Mouse (Mus musculus) embryo, embryonic 10.5 days (tissue): ENCODE results near the gene Aoc3.
"Not testable (repeated sequence)": the region's sequence is repeated elsewhere in the genome, so short reads cannot be mapped to it uniquely, and the experiment has no call there.

Experiments
- DNase-seq: peaks from one replicate; pipeline ENCODE4 v3.0.0-alpha.2; 2015; ENCODE audit warnings: low spot score

Aoc3 gene

DNA sequence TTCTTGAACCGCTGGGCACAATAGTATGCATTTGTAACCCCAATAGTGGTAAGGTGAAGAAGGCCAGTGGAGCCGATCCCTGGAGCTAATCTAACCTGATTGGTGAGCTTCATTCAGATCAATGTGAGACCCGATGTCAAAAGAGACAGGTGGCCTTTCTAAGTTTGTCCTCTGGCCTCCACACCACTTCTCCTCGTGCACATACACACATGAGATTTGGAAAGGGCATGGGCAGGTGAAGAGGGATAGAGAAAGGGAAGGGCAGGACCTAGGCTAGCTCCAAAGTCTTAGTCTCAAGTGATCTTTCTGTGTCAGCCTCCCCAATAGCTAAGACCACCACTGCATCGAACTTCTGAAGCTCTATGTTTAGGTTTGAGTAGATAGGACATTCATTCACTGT is 39.7 kb downstream of the Aoc3 start:
- no peak for DNase-seq

DNA sequence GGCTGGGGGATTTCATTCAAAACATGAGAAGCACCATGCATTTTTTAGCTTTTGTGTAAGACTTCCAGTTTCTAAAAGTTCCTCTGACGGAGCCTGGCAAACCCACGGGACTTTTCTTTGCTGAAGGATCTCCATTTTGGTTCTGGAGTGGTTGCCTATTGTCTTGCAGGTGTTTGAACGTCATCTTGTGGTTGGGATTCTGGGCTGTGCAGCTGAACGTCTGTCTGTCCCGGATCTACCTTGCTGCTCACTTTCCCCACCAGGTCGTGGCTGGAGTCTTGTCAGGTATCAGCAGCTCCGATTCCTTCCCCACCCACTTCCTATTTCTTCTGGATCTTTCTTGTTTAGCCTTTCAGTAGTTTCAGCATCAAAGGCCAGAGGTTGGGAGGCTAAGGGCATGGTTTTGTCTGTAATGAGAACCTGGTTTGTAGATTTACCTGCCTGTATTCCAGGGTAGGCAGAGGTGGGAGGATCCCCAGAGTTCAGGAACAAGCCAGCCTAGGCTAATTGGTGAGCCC is 44.1 kb downstream of the Aoc3 start:
- DNase-seq = no peak

DNA sequence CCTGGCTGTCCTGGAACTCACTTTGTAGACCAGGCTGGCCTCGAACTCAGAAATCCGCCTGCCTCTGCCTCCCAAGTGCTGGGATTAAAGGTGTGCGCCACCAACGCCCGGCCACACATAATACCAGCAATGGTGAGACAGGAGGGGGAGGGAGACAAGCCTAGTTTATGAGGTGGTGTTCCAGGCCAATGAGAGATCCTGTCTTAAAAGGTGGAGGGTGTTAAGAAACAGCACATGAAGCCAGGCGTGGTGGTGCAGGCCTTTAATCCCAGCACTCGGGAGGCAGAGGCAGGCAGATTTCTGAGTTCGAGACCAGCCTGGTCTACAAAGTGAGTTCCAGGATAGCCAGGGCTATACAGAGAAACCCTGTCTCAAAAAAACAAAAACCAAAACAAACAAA is 47.8 kb downstream of the Aoc3 start:
- DNase-seq = not testable (repeated sequence)

DNA sequence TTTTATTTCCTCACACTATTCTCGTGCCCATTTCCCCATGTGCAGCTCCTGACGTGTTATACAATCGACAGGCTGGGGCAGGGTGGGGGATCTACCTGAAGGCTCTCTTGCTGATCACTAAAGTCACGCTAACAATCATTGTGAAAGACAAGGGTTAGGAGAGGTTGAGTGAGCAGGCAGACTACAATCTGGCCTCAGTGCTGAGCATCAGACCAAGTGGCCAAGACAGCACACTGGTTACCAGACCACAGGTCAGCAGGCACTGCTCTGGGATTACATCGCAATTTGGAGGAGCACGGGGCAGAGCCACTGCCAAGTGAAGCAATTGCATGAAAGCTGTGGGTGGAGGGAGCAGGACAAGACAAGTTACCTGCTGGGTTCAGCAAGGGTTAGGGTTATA is 48.5 kb downstream of the Aoc3 start:
- no peak for DNase-seq

DNA sequence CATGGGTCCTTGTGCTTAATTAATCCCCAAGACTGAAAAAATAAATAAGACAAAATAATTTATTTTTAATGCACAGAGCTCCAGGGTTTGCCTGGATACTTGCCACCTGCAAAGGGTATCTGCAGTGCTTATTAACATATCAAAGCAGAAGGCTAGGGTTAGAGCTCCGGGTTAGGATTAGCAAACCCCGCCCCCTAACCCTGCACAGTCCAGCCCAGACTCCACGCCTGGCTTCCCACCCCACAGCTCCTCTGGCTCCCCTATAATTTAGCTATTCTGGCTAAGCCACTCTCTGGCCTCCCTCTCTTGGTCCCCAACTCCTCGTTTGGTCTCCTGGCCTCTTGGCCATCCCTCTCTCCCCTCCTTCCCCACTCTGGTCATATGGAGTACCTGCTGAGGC is 51.4 kb downstream of the Aoc3 start:
- DNase-seq = peak; percentile 51
